Mouse (Mus musculus) bone marrow macrophage, adult 2 months (primary cell): Measurements from ENCODE around the gene Lrch1.

Experiments used
- CTCF ChIP-seq: IDR thresholded peaks from 2 replicates; pipeline ENCODE4 v1.5.1; 2012; ENCODE audit warnings: low read depth, mild to moderate bottlenecking, low read length, moderate library complexity
- POLR2A ChIP-seq: IDR thresholded peaks from 2 replicates; pipeline ENCODE4 v1.6.1; 2012; ENCODE audit warnings: mild to moderate bottlenecking, low read depth, low read length, borderline replicate concordance

DNA sequence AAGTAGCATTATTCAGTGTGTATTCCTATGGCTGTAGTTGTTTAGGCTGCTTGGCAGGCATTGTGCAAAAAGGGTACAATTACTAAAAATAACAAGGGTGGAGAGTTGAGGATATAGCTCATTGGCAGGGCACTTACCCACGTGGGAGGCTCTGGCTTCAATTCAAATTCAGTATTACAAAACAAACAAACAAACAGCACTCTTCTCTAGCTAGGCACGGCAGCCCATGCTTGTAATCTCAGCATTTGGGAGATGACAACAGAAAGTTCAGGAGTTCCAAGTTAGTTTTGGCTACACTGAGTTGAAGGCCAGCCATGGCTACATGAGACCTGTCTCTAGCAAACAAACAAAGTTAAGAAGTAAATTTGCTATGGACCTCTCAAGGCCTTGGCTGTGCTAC, 9.0 kb upstream of the Lrch1 start:
- no peak for TF ChIP-seq CTCF
- TF ChIP-seq POLR2A = no peak
